Mouse (Mus musculus) stomach, embryonic 15.5 days (tissue): ENCODE results near the gene Ndufa13. TPM values are rescaled to one million over a fixed set of nuclear protein-coding genes. Genes with fewer than 3 reads are reported as not detected.

Experiments used
- ATAC-seq: fragments of 200-750 bp; cut with Nextera tagmentation; 2 replicates; pipeline ENCODE4 v1.8.0; 2017; ENCODE audit warnings: low read depth, moderate number of reproducible peaks, moderate TSS enrichment; ENCODE audit not compliant: insufficient read depth, low FRiP score
- H3K27ac ChIP-seq: fragments of 300-500 bp; sonication (generic); 2 replicates; pipeline ENCODE4 v1.5.1; 2015; ENCODE audit warnings: mild to moderate bottlenecking, inconsistent platforms
- H3K27me3 ChIP-seq: fragments of 300-500 bp; sonication (generic); replicated peaks from 2 replicates; pipeline ENCODE4 v1.6.1; 2015; ENCODE audit warnings: inconsistent platforms
- H3K36me3 ChIP-seq: fragments of 300-500 bp; sonication (generic); 2 replicates; pipeline ENCODE4 v1.6.1; 2015; ENCODE audit warnings: inconsistent platforms
- H3K4me1 ChIP-seq: fragments of 300-500 bp; sonication (generic); 2 replicates; pipeline ENCODE4 v1.6.1; 2015; ENCODE audit warnings: inconsistent platforms
- H3K4me2 ChIP-seq: fragments of 300-500 bp; sonication (generic); 2 replicates; pipeline ENCODE4 v1.6.1; 2015; ENCODE audit warnings: mild to moderate bottlenecking, inconsistent platforms
- H3K4me3 ChIP-seq: fragments of 300-500 bp; sonication (generic); replicated peaks from 2 replicates; pipeline ENCODE4 v1.5.1; 2015; ENCODE audit warnings: inconsistent platforms
- H3K9ac ChIP-seq: fragments of 300-500 bp; sonication (generic); 2 replicates; pipeline ENCODE4 v1.6.1; 2015; ENCODE audit warnings: inconsistent platforms
- H3K9me3 ChIP-seq: fragments of 300-500 bp; sonication (generic); 2 replicates; pipeline ENCODE4 v1.6.1; 2016; ENCODE audit warnings: inconsistent platforms
- WGBS: fragments of 180-500 bp; shearing (Covaris S2); methylation state at CpG from one replicate; pipeline ENCODE4 v1.1.7; 2015; 5-methylcytosine and 5-hydroxymethylcytosine counted together
- polyA plus RNA-seq: library from polyadenylated mRNA; unstranded; fragments of >200 nt; fragmentation: Nextera tagmentation; extraction: Ambion mirVana; gene quantifications from 2 replicates; pipeline ENCODE4 v1.2.1, GENCODE M21; 2015

Ndufa13 gene
- polyA plus RNA-seq, 1 experiment from 2014 or later: 183 TPM

GRCm38 (mm10) chr8:69904096-69904495 lies 1.7 kb upstream of the Ndufa13 start:
- no peak overlapping the region for H3K4me2 ChIP-seq
- H3K27me3 ChIP-seq: no peaks in the 10 kb centered on the region
- H3K4me3 ChIP-seq: no peak overlapping the region
- 74% methylated on average over 8 of the region's 8 CpGs for WGBS
- no peak overlapping the region for H3K27ac ChIP-seq
- no peaks in the 10 kb centered on the region for H3K9me3 ChIP-seq
- H3K36me3 ChIP-seq: 0 out of 2 replicates have a peak, but pooled peaks cover 8% of the 10 kb centered on the region
- ATAC-seq: no peak
- H3K9ac ChIP-seq: no peak overlapping the region
- H3K4me1 ChIP-seq: peaks cover 22% of the 10 kb centered on the region

DNA sequence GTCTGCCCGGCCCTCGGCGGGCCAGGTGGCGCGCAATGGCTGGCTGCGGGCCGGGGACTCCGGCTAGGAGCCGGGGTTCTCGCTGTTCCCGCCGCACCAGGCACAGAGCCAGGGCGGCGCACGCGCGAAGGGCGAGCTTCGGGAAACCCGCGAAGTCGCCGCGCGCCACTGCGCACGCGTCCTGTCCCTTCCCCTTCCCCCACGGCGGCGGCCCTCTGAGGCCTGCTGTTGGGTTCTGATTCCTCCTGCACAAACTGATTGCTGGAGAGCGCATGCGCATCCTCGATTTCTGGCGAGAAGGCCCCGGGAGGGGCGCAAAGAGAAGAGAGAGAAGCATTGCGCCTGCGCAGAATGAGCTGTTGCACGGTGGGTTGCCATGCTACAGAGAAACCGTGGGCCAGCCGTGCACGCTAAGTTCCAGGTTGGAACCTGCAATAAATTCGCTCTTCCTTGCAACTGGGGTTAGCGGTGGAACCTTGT lies 745 bp upstream of the Ndufa13 start:
- no peaks in the 10 kb centered on the region for H3K27me3 ChIP-seq
- H3K4me2 ChIP-seq: peak overlapping the region; percentile 96
- H3K4me1 ChIP-seq: peaks cover 22% of the 10 kb centered on the region
- H3K9ac ChIP-seq: peak overlapping the region; percentile 62
- H3K36me3 ChIP-seq: 0 out of 2 replicates have a peak, but pooled peaks cover 8% of the 10 kb centered on the region
- WGBS: 0% methylated on average over 45 of the region's 45 CpGs
- peak; percentile 89 for ATAC-seq
- H3K9me3 ChIP-seq: no peaks in the 10 kb centered on the region
- peak overlapping the region; percentile 96 for H3K27ac ChIP-seq
- peak overlapping the region; percentile 80 for H3K4me3 ChIP-seq

GRCm38 (mm10) chr8:69901484-69902162 lies 735 bp downstream of the Ndufa13 start:
- peaks cover 22% of the 10 kb centered on the region for H3K4me1 ChIP-seq
- H3K36me3 ChIP-seq: no peaks in the 10 kb centered on the region
- no peaks in the 10 kb centered on the region for H3K27me3 ChIP-seq
- under 1% methylated on average over 40 of the region's 41 CpGs for WGBS
- peak overlapping the region; percentile 80 for H3K4me3 ChIP-seq
- peak overlapping the region; percentile 62 for H3K9ac ChIP-seq
- peak; percentile 67 for ATAC-seq
- H3K4me2 ChIP-seq: peak overlapping the region; percentile 96
- H3K9me3 ChIP-seq: no peaks in the 10 kb centered on the region
- H3K27ac ChIP-seq: peak overlapping the region; percentile 96

- no peak; the same call in 1 of the 2 replicates for ATAC-seq
- Histone ChIP-seq H3K9me3 (no peaks in the 10 kb centered on the region), H3K36me3 (no peaks in the 10 kb centered on the region), H3K4me2 (peak overlapping the region; percentile 96), H3K9ac (peak overlapping the region; percentile 57), H3K27me3 (no peaks in the 10 kb centered on the region), H3K4me1 (peaks cover 22% of the 10 kb centered on the region), H3K4me3 (peak overlapping the region; percentile 80), H3K27ac (peak overlapping the region; percentile 89)
- 12% methylated on average over 12 of the region's 12 CpGs for WGBS
Measured at GRCm38 (mm10) chr8:69900895-69901451, 1.4 kb downstream of the Ndufa13 start.

- H3K27ac ChIP-seq: no peak overlapping the region
Measured at GRCm38 (mm10) chr8:69899876-69900275, 2.5 kb downstream of the Ndufa13 start.

DNA sequence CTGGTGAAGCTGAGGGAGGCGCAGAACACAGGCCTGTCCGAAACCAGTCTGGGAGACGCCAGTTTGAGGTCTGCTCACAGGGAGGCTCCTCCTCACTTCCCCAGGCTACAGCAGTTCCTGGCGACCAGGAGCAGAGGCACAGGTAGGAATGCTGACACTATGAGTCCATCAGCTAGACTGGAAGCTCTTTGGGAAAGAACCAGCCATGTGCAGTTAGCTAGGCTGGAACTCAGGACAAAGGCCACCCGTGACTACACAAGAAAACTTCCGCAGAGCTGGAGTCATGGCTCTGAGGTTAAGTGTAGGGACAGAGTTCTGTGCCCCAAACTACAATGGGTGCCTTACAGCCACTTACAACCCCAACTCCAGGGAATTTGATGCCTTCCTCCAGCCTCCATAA lies 4.5 kb downstream of the Ndufa13 start:
- H3K4me2 ChIP-seq: no peak overlapping the region
- peaks cover 25% of the 10 kb centered on the region for H3K4me1 ChIP-seq
- no peak overlapping the region for H3K9ac ChIP-seq
- ATAC-seq: no peak
- peaks cover 19% of the 10 kb centered on the region for H3K36me3 ChIP-seq
- H3K27ac ChIP-seq: no peak overlapping the region
- H3K4me3 ChIP-seq: no peak overlapping the region
- no peaks in the 10 kb centered on the region for H3K9me3 ChIP-seq
- WGBS: 85% methylated on average over 6 of the region's 6 CpGs
- no peaks in the 10 kb centered on the region for H3K27me3 ChIP-seq

More at GRCm38 (mm10) chr8:69899876-69900275, 2.5 kb downstream of the Ndufa13 start:
- H3K4me1 ChIP-seq: peaks cover 22% of the 10 kb centered on the region
- H3K4me3 ChIP-seq: no peak overlapping the region
- no peak overlapping the region for H3K9ac ChIP-seq
- ATAC-seq: no peak
- WGBS: 89% methylated on average over 2 of the region's 2 CpGs
- H3K27me3 ChIP-seq: no peaks in the 10 kb centered on the region
- no peaks in the 10 kb centered on the region for H3K9me3 ChIP-seq
- no peak overlapping the region for H3K4me2 ChIP-seq
- H3K36me3 ChIP-seq: 0 out of 2 replicates have a peak, but pooled peaks cover 2% of the 10 kb centered on the region

DNA sequence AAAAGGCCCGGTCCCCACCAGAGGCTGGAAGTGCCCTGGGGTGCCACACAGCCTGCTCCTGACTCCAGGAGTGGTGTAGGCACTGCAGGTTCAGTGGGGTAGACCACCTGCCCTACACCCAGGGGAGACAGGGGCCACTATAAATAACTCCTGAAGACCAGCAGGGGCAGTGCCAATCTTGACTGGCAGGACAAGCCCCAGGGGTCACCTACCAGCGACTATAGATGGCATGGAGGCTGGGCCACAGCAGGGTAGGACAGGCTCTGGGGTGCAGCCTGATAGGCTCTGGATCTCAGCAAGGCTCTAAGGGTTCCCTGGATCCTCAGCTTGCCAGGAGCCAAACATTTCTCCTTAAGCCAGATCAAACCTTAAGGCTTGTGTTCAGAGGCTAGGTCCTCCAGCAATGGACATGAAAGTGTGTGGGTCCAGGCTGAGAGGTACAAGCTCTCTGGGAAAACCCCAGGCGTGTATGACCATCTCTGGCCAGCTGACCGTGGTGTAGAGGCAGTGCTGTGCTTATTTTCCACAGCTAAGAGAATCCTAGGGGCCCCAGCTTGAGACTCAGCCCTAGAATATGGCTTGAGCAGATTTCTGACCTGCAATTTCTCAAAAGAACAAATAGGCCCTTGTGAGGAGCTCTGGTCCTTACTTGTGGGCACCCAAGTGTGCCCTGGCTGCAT lies 6.4 kb downstream of the Ndufa13 start:
- no peak for ATAC-seq
- no peaks in the 10 kb centered on the region for H3K9me3 ChIP-seq
- peaks cover 15% of the 10 kb centered on the region for H3K4me1 ChIP-seq
- H3K9ac ChIP-seq: no peak overlapping the region
- no peak overlapping the region for H3K27ac ChIP-seq
- H3K4me2 ChIP-seq: no peak overlapping the region
- no peak overlapping the region for H3K4me3 ChIP-seq
- peaks cover 19% of the 10 kb centered on the region for H3K36me3 ChIP-seq
- 70% methylated on average over 4 of the region's 4 CpGs for WGBS
- no peaks in the 10 kb centered on the region; the same call in 1 of the 2 replicates for H3K27me3 ChIP-seq

DNA sequence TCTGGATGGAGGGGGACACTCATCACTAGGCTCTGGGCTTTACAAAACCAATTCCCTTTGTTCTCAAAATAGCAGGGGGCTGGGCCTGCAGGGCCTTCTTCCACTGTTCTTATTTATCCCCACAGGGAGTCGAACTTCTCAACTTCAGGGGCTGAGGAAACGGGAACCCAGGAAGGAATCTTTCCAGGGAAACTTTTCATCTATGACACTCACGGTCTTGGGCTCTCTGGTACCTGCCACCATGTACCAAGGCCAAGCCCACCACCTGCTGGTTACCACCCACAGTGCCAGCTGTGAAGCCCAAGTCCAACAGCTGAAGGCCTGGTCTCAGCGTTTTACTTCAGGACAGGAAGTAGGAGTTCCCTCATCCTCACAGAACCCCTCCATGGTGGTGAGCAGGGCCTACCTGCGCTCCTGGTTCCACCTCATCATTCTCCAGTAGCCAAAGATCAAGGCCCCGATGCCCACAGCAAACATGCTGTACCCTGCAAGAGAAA lies 7.5 kb downstream of the Ndufa13 start:
- Histone ChIP-seq H3K4me2 (no peak overlapping the region), H3K27ac (no peak overlapping the region), H3K4me1 (peaks cover 5% of the 10 kb centered on the region), H3K4me3 (no peak overlapping the region), H3K27me3 (peaks cover 10% of the 10 kb centered on the region), H3K9ac (no peak overlapping the region), H3K36me3 (peaks cover 19% of the 10 kb centered on the region), H3K9me3 (no peaks in the 10 kb centered on the region)
- WGBS: 63% methylated on average over 6 of the region's 6 CpGs
- ATAC-seq: no peak

GRCm38 (mm10) chr8:69893863-69894262 lies 8.5 kb downstream of the Ndufa13 start:
- Histone ChIP-seq H3K27me3 (peaks cover 20% of the 10 kb centered on the region), H3K4me2 (no peak overlapping the region)
- no peak for ATAC-seq

DNA sequence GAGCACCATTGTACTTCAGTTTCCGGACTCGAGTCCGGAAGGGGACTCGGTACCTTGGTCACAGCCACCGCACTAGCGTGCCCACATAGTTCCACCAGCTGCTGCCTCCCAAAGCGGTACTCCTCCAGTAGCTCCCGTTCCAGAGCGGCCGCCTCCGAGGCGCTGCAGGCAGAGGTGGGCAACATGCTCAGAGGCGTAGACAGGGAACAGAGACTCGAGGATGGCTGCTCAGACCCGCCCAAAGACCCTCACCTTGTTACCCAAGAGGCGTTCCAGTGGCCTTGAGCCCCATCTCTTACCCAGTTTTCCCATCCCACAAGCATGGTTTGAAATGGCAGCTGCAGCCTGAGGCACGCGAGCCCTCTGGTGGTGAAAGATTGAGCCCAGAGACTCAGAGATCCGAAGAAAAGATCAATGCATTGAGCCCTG lies 11.5 kb downstream of the Ndufa13 start:
- peaks cover 19% of the 10 kb centered on the region for H3K36me3 ChIP-seq
- H3K4me1 ChIP-seq: peaks cover 30% of the 10 kb centered on the region
- WGBS: 42% methylated on average over 19 of the region's 19 CpGs
- ATAC-seq: no peak
- H3K9ac ChIP-seq: no peak overlapping the region
- no peak overlapping the region for H3K4me2 ChIP-seq
- H3K27ac ChIP-seq: no peak overlapping the region
- no peaks in the 10 kb centered on the region for H3K9me3 ChIP-seq
- H3K27me3 ChIP-seq: peaks cover 50% of the 10 kb centered on the region
- H3K4me3 ChIP-seq: no peak overlapping the region

More at GRCm38 (mm10) chr8:69893863-69894262, 8.5 kb downstream of the Ndufa13 start:
- Histone ChIP-seq H3K4me1 (peaks cover 8% of the 10 kb centered on the region; the same call in 1 of the 2 replicates), H3K36me3 (peaks cover 19% of the 10 kb centered on the region), H3K9me3 (no peaks in the 10 kb centered on the region), H3K27ac (no peak overlapping the region), H3K4me3 (no peak overlapping the region), H3K9ac (no peak overlapping the region)
- WGBS: 50% methylated on average over 17 of the region's 17 CpGs

- H3K9me3 ChIP-seq: no peaks in the 10 kb centered on the region
- 6% methylated on average over 32 of the region's 32 CpGs for WGBS
Measured at GRCm38 (mm10) chr8:69888902-69889301, 13.5 kb downstream of the Ndufa13 start.

More at GRCm38 (mm10) chr8:69888902-69889301, 13.5 kb downstream of the Ndufa13 start:
- H3K4me3 ChIP-seq: peak overlapping the region; percentile 25
- H3K9ac ChIP-seq: no peak overlapping the region
- ATAC-seq: no peak
- peak overlapping the region; percentile 51 for H3K4me2 ChIP-seq
- peaks cover 27% of the 10 kb centered on the region for H3K4me1 ChIP-seq
- H3K36me3 ChIP-seq: peaks cover 6% of the 10 kb centered on the region
- no peak overlapping the region for H3K27ac ChIP-seq
- H3K27me3 ChIP-seq: peaks cover 70% of the 10 kb centered on the region
